Mouse (Mus musculus) embryonic fibroblast, embryonic 13.5 days (primary cell): ENCODE measurements around the gene Bcat1. TPM values are rescaled to one million over a fixed set of nuclear protein-coding genes. Genes with fewer than 3 reads are reported as not detected.

Source experiments
- H3K27ac ChIP-seq: 2 replicates; pipeline ENCODE4 v1.5.1; 2012; ENCODE audit warnings: low read length, control low read depth, inconsistent platforms; ENCODE audit not compliant: insufficient read depth
- H3K4me1 ChIP-seq: 2 replicates; pipeline ENCODE4 v1.6.1; 2011; ENCODE audit warnings: low read length; ENCODE audit not compliant: control insufficient read depth, insufficient read depth
- H3K4me3 ChIP-seq: 2 replicates; pipeline ENCODE4 v1.5.1; 2011; ENCODE audit warnings: mild to moderate bottlenecking, control low read depth, low read length; ENCODE audit not compliant: insufficient read depth
- CTCF ChIP-seq: IDR thresholded peaks from 2 replicates; pipeline ENCODE4 v1.5.1; 2011; ENCODE audit warnings: mild to moderate bottlenecking, control low read depth, low read length, moderate library complexity, borderline replicate concordance; ENCODE audit not compliant: insufficient read depth
- POLR2A ChIP-seq: IDR thresholded peaks from 2 replicates; pipeline ENCODE4 v1.6.1; 2011; ENCODE audit warnings: low read depth, mild to moderate bottlenecking, control low read depth, low read length, moderate library complexity
- polyA plus RNA-seq: library from polyadenylated mRNA; stranded (reverse); fragments of >200 nt; gene quantifications from 2 replicates; pipeline ENCODE4 v1.2.4, GENCODE M21; 2011; ENCODE audit warnings: low read depth; ENCODE audit not compliant: missing spikeins, insufficient read length

Bcat1 gene
- polyA plus RNA-seq, 1 experiment = 166 TPM

DNA sequence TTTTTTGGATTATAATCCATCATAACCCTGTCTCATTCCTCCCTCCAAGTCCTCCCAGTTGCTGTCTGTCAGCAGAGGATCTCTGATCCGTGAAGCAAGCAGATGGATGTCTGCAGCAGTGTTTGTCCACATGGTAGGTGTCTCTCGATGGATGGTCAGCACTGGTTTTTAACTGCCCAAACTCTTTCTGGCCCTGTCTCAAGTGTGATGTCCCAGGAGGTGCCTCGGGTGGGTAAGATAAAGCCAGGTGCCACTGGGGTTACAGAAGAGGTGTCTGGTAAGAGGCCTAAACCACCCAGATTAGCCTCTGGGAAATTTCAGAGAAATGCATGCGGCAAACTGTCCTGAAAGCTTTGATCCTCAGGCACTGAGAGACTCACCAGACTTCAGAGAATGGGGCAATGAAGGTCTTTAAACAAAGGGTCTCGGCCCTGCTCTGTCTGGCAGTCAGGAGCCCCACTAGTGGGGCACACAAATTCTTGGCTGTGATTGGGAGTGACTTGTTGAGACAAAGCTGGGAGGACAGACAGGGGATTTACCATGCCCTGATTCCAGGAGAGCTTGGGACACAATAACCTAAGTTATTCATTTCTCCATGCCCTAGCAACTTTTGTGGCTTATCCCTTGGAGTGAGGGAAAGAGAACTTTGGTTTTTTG is 12.6 kb downstream of the Bcat1 start:
- TF ChIP-seq CTCF = no peak
- TF ChIP-seq POLR2A = no peak
- Histone ChIP-seq H3K27ac (no peak overlapping the region), H3K4me1 (peaks cover 2% of the 10 kb centered on the region; the same call in 1 of the 2 replicates), H3K4me3 (no peak overlapping the region)

DNA sequence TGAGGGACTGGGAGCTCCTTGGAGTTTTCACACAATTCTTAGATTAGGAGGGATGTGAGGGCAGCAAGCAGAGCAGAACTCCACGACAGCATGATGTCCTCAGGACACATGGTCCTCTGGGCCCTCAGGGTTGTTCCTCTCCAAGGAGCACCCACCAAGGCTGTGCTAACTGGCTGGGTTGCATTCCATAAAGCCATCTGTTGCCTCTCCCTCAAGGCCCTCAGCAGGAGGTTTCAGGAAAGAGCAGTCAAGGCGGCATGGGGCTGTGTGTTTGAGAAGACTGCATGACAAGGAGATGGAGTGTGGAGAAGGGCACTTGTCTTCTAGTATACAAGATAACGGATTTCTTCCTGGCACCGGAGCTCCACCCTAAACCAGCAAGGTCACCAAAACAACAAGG is 13.2 kb downstream of the Bcat1 start:
- TF ChIP-seq POLR2A (no peak), CTCF (no peak)

DNA sequence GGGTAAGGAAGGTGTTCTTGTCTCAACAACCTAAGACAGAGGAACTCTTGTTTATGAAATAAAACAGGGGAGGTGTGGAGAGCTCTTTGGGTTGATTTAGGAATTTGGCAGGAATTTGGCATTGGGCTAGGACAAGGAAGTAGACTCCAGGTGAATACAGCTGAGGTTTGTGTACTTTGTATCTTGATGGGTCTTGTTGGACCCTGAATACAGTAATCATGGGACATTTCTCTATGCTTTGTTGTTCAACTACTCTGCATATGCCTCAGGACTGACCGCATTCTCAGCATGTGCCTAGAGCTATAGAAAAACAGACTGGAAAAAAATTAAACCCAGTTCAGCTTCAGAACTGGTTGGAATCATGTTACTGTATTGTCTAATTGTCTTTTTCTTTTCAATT is 14.6 kb downstream of the Bcat1 start:
- Histone ChIP-seq H3K4me1 (no peaks in the 10 kb centered on the region; the same call in 1 of the 2 replicates), H3K27ac (no peak overlapping the region), H3K4me3 (no peak overlapping the region)
- TF ChIP-seq CTCF = no peak
- TF ChIP-seq POLR2A = no peak

More for the DNA sequence above, 13.2 kb downstream of the Bcat1 start:
- peaks cover 2% of the 10 kb centered on the region; the same call in 1 of the 2 replicates for H3K4me1 ChIP-seq
- H3K4me3 ChIP-seq = no peak overlapping the region
- H3K27ac ChIP-seq = no peak overlapping the region

DNA sequence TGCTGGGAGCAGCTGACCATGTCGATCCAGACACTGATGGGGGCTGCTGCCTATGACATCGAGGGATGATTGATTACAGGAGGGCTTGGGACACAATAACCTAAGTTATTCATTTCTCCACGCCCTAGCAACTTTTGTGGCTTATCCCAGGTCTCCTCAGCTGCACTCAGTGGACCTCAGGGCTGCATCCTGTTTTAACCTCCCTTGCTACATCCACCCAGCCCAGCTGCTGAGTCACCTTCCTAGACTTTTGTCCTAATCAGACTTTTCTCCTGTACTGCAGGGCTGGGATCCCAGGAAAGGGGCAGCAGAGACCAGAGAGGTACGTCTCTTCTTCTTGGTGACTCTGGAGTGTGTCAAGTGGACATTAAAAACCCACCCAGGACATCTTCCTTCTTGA is 19.9 kb downstream of the Bcat1 start:
- Histone ChIP-seq H3K4me3 (no peak overlapping the region), H3K4me1 (peaks cover 3% of the 10 kb centered on the region; the same call in 1 of the 2 replicates), H3K27ac (no peak overlapping the region)
- TF ChIP-seq POLR2A (no peak), CTCF (no peak)

DNA sequence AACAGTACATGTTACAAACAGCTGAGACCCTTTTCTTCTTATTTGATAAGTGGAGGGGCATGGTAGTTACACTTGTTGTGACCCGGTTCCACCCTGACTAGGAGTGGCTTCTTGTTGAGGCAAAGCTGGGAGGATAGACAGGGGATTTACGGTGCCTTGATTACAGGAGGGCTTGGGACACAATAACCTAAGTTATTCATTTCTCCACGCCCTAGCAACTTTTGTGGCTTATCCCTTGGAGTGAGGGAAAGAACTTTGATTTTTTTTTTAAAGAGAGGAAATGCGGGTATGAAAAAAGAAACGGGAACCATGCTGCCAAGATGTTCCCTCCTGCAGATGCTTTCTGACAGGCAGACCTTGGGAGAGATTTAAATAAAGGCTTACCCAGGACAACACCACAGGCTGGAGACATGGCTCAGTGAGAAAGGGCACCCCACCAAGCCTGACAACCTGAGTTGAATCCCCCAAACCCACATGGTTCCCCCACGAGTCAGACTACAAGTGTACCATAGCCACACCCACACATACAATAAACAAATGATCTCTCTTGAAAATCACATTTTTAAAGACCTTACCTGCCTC is 20.6 kb downstream of the Bcat1 start:
- H3K27ac ChIP-seq = no peak overlapping the region
- H3K4me1 ChIP-seq = peaks cover 3% of the 10 kb centered on the region; the same call in 1 of the 2 replicates
- TF ChIP-seq CTCF (no peak), POLR2A (no peak)
- no peak overlapping the region for H3K4me3 ChIP-seq

DNA sequence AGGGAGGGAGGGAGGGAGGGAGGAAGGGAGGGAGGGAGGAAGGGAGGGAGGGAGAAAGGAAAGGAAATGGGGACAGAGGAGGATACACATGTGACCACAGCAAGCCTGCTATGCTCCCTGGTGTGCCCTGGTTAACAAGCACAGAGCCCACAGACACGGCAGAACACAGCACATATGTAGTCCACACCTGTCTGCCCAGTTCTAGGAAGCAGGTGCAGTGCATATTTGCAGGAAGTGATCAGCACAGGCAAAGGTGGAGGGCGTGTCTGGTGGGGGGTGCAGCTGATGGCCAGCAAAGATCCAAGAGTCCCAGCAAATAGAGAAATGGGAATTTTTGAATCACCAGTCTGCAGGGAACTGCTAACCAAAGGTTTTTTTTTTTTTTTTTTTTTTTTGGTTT is 23.3 kb downstream of the Bcat1 start:
- no peak overlapping the region for H3K4me3 ChIP-seq
- TF ChIP-seq CTCF = no peak
- TF ChIP-seq POLR2A = no peak

DNA sequence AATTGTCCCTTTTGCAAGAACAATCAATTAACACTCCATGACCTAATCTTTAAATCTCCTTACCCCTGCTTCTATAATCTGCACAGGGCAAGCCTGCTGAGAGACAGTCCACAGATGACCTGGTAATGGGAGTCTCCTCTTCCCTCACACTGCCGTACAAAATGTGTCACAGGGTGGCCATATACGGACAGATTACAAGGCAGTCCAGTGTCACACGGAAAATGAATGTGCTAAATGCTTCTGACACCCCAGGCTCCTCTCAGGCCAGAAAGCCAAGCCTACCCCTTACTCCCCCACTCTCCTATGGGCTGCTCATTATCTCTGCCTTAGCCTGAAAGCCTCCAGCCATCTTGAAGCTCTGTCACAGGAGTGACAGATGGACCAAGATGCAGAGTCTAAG is 25.1 kb downstream of the Bcat1 start:
- no peak overlapping the region for H3K4me3 ChIP-seq
- H3K27ac ChIP-seq = no peak overlapping the region
- no peak for TF ChIP-seq POLR2A
- TF ChIP-seq CTCF = no peak
- H3K4me1 ChIP-seq = peaks cover 3% of the 10 kb centered on the region; the same call in 1 of the 2 replicates

More for the DNA sequence above, 23.3 kb downstream of the Bcat1 start:
- Histone ChIP-seq H3K4me1 (peaks cover 6% of the 10 kb centered on the region; the same call in 1 of the 2 replicates), H3K27ac (no peak overlapping the region)

DNA sequence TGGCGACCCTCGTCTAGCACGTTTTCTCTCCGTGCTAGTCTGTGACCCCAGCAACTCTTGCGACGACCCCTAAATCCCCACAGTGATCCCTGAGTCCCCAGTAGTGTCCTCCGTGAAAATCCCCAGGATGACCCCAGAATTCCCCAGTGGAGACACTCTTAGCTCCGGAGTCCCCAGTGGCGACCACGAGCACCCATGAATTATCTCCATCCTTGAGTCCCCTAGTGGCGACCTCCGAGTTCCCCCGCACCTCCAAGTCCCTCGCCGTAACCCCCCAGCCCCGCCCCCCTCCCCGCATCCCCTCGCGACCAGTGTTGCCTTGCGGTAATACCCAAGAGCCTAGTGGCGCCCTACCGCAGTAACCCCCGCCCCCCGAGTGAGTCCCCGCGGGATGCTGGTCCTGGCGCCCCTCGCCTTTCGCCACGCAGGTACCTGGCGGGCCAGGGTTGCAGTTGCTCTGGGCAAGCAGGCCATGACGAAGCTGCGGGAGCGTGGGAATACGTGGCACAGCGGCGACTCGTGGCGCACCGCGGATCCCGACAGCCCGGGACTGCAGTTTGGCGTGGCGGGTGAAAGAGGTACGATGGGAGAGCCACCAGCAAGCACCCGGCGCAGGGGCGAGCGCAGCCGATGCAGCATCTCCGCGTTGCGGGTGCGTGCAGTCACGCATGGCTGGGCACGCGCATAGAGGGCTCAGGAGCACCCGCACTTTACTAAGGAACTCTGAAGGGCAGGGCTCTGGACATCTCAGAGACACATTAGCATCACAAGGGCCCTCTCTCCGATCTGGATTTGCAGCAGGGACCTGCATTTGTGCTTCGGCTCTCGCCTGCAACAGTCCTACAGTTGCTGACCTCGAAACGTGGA is 27.6 kb downstream of the Bcat1 start:
- Histone ChIP-seq H3K27ac (no peak overlapping the region), H3K4me1 (peaks cover 3% of the 10 kb centered on the region; the same call in 1 of the 2 replicates), H3K4me3 (no peak overlapping the region)
- TF ChIP-seq POLR2A (no peak), CTCF (no peak)

DNA sequence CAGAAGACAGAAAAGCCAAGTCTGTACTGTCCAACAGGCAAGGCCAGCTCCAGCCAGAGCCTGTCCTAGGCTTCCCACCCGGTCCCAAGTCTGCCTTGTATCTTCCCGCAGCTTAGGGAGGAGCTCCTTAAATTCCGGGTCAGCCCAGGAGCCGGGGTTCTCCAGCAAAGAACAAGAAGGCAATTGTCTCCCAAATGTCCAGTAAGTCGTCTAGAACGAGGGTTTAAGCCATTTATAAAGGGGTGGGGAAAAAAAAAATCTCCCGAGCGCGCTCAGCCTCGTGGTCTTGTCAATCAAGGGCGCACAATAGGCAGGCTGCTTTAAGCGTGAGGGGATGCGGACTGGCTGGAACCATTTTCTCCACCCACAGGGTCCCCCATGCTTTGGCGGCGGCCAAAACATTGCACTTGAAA is 28.5 kb downstream of the Bcat1 start:
- TF ChIP-seq POLR2A (no peak), CTCF (no peak)
- Histone ChIP-seq H3K27ac (no peak overlapping the region), H3K4me1 (peaks cover 3% of the 10 kb centered on the region; the same call in 1 of the 2 replicates), H3K4me3 (no peak overlapping the region)
